1 mouse cellular context compared by ENCODE assay signal in genomic region chr13:59779744-59780264, GRCm38 (mm10).
TF ChIP-seq lines count a peak whose summit lies in the region.

No protein-coding gene starts in this region.

TF ChIP-seq in CH12.LX, 34 proteins besides CTCF, POLR2A, EP300 and RAD21:
- TF ChIP-seq ZNF384 (IDR thresholded peaks at IDR 0.05; ENCODE audit: low read depth, low read length), result peak; percentile 41; the same call in 1 of the 2 replicates
